Mouse (Mus musculus): ENCODE measurements around the gene Gm11060. TPM values are rescaled to one million over a fixed set of nuclear protein-coding genes. Genes with fewer than 3 reads are reported as not detected.

The Gm11060 gene
- polyA plus RNA-seq, 1 experiment from 2014 or later: not detected

- Histone ChIP-seq H3K27me3 (ENCODE audit: control insufficient read depth, insufficient read depth, low read length) (no peaks in the 10 kb centered on the region), H3K4me1 (ENCODE audit: control insufficient read depth, insufficient read depth, low read length) (peaks cover 7% of the 10 kb centered on the region; the same call in 1 of the 2 replicates), H3K9ac (ENCODE audit: low read depth, low read length) (no peak overlapping the region), H3K4me3 (ENCODE audit: low read length) (no peak overlapping the region), H3K4me2 (replicated peaks; ENCODE audit: low read depth, low read length) (no peak overlapping the region), H3K27ac (ENCODE audit: low read depth, low read length) (no peak overlapping the region), H3K9me3 (ENCODE audit: control insufficient read depth, low read length) (no peaks in the 10 kb centered on the region), H3K36me3 (ENCODE audit: control insufficient read depth, insufficient read depth, low read length) (0 out of 2 replicates have a peak, but pooled peaks cover 3% of the 10 kb centered on the region)
- WGBS: 54% methylated on average over 22 of the region's 22 CpGs
- ATAC-seq (ENCODE audit: low FRiP score, low TSS enrichment): peak; percentile 80
Observed at GRCm38 (mm10) chr2:105097294-105097953, 5.6 kb downstream of the Gm11060 start.

- no peak overlapping the region for H3K27ac ChIP-seq (ENCODE audit: low read depth, low read length)
- H3K4me1 ChIP-seq (ENCODE audit: control insufficient read depth, insufficient read depth, low read length): peaks cover 7% of the 10 kb centered on the region; the same call in 1 of the 2 replicates
- H3K27me3 ChIP-seq (ENCODE audit: control insufficient read depth, insufficient read depth, low read length): no peaks in the 10 kb centered on the region
- no peak for ATAC-seq (ENCODE audit: low FRiP score, low TSS enrichment)
- H3K9me3 ChIP-seq (ENCODE audit: control insufficient read depth, low read length): no peaks in the 10 kb centered on the region
- 86% methylated on average over 7 of the region's 7 CpGs for WGBS
- H3K4me3 ChIP-seq (ENCODE audit: low read length): no peak overlapping the region
- no peak overlapping the region for H3K9ac ChIP-seq (ENCODE audit: low read depth, low read length)
- H3K4me2 ChIP-seq (replicated peaks; ENCODE audit: low read depth, low read length): no peak overlapping the region
- H3K36me3 ChIP-seq (ENCODE audit: control insufficient read depth, insufficient read depth, low read length): 0 out of 2 replicates have a peak, but pooled peaks cover 3% of the 10 kb centered on the region
Observed at GRCm38 (mm10) chr2:105099410-105099809, 7.6 kb downstream of the Gm11060 start.

GRCm38 (mm10) chr2:105100541-105100940, 8.7 kb downstream of the Gm11060 start:
- Histone ChIP-seq H3K27ac (ENCODE audit: low read depth, low read length) (no peak overlapping the region), H3K4me1 (ENCODE audit: control insufficient read depth, insufficient read depth, low read length) (peaks cover 7% of the 10 kb centered on the region; the same call in 1 of the 2 replicates), H3K9ac (ENCODE audit: low read depth, low read length) (no peak overlapping the region), H3K27me3 (ENCODE audit: control insufficient read depth, insufficient read depth, low read length) (no peaks in the 10 kb centered on the region), H3K4me2 (replicated peaks; ENCODE audit: low read depth, low read length) (no peak overlapping the region), H3K4me3 (ENCODE audit: low read length) (no peak overlapping the region), H3K36me3 (ENCODE audit: control insufficient read depth, insufficient read depth, low read length) (0 out of 2 replicates have a peak, but pooled peaks cover 3% of the 10 kb centered on the region), H3K9me3 (ENCODE audit: control insufficient read depth, low read length) (no peaks in the 10 kb centered on the region)
- ATAC-seq (ENCODE audit: low FRiP score, low TSS enrichment): no peak
- WGBS: 32% methylated on average over 7 of the region's 7 CpGs

GRCm38 (mm10) chr2:105108703-105109158, 16.9 kb downstream of the Gm11060 start:
- H3K9me3 ChIP-seq (ENCODE audit: control insufficient read depth, low read length): no peaks in the 10 kb centered on the region
- H3K4me3 ChIP-seq (ENCODE audit: low read length): no peak overlapping the region
- no peaks in the 10 kb centered on the region for H3K27me3 ChIP-seq (ENCODE audit: control insufficient read depth, insufficient read depth, low read length)
- 33% methylated on average over 6 of the region's 6 CpGs for WGBS
- H3K27ac ChIP-seq (ENCODE audit: low read depth, low read length): no peak overlapping the region
- peak; percentile 82 for ATAC-seq (ENCODE audit: low FRiP score, low TSS enrichment)
- peaks cover 11% of the 10 kb centered on the region; the same call in 1 of the 2 replicates for H3K4me1 ChIP-seq (ENCODE audit: control insufficient read depth, insufficient read depth, low read length)
- H3K36me3 ChIP-seq (ENCODE audit: control insufficient read depth, insufficient read depth, low read length): no peaks in the 10 kb centered on the region
- no peak overlapping the region for H3K9ac ChIP-seq (ENCODE audit: low read depth, low read length)
- H3K4me2 ChIP-seq (replicated peaks; ENCODE audit: low read depth, low read length): no peak overlapping the region

- 24% methylated on average over 9 of the region's 9 CpGs for WGBS
- Histone ChIP-seq H3K36me3 (ENCODE audit: control insufficient read depth, insufficient read depth, low read length) (no peaks in the 10 kb centered on the region), H3K27me3 (ENCODE audit: control insufficient read depth, insufficient read depth, low read length) (0 out of 2 replicates have a peak, but pooled peaks cover 2% of the 10 kb centered on the region), H3K9me3 (ENCODE audit: control insufficient read depth, low read length) (no peaks in the 10 kb centered on the region), H3K4me3 (ENCODE audit: low read length) (no peak overlapping the region), H3K4me2 (replicated peaks; ENCODE audit: low read depth, low read length) (no peak overlapping the region), H3K9ac (ENCODE audit: low read depth, low read length) (no peak overlapping the region), H3K4me1 (ENCODE audit: control insufficient read depth, insufficient read depth, low read length) (peaks cover 24% of the 10 kb centered on the region), H3K27ac (ENCODE audit: low read depth, low read length) (no peak overlapping the region)
- no peak for ATAC-seq (ENCODE audit: low FRiP score, low TSS enrichment)
Observed at GRCm38 (mm10) chr2:105114074-105114473, 22.3 kb downstream of the Gm11060 start.

DNA sequence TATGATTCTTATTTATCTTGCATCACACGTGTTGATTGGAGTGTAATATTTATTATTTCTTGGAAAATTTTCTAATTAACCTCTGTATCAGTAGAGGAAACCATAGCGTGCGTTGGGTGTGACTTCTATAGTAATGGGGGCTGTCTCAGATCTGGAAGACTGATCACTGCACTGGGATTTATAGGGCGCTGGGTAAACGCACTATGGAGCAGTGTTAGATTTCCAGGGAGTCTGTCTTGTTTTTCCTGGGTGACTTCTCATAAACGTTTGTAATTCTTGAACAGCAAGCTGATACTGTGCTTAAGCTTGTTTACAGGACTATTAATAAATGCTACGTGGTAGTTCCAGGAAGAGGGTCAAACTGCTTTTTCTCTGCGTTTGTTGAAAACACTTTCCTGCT, 25.9 kb downstream of the Gm11060 start:
- no peaks in the 10 kb centered on the region for H3K36me3 ChIP-seq (ENCODE audit: control insufficient read depth, insufficient read depth, low read length)
- H3K4me2 ChIP-seq (replicated peaks; ENCODE audit: low read depth, low read length): no peak overlapping the region; the same call in 1 of the 2 replicates
- H3K9me3 ChIP-seq (ENCODE audit: control insufficient read depth, low read length): no peaks in the 10 kb centered on the region
- peaks cover 18% of the 10 kb centered on the region for H3K4me1 ChIP-seq (ENCODE audit: control insufficient read depth, insufficient read depth, low read length)
- H3K9ac ChIP-seq (ENCODE audit: low read depth, low read length): no peak overlapping the region
- 0 out of 2 replicates have a peak, but pooled peaks cover 2% of the 10 kb centered on the region for H3K27me3 ChIP-seq (ENCODE audit: control insufficient read depth, insufficient read depth, low read length)
- H3K4me3 ChIP-seq (ENCODE audit: low read length): no peak overlapping the region
- 16% methylated on average over 8 of the region's 8 CpGs for WGBS
- ATAC-seq (ENCODE audit: low FRiP score, low TSS enrichment): peak; percentile 72; the same call in 1 of the 2 replicates
- peak overlapping the region; percentile 3; the same call in 1 of the 2 replicates for H3K27ac ChIP-seq (ENCODE audit: low read depth, low read length)

GRCm38 (mm10) chr2:105122216-105122615, 30.4 kb downstream of the Gm11060 start:
- Histone ChIP-seq H3K9ac (ENCODE audit: low read depth, low read length) (peak overlapping the region; percentile 32; the same call in 1 of the 2 replicates), H3K4me1 (ENCODE audit: control insufficient read depth, insufficient read depth, low read length) (peaks cover 18% of the 10 kb centered on the region), H3K36me3 (ENCODE audit: control insufficient read depth, insufficient read depth, low read length) (no peaks in the 10 kb centered on the region), H3K27me3 (ENCODE audit: control insufficient read depth, insufficient read depth, low read length) (peaks cover 16% of the 10 kb centered on the region; the same call in 1 of the 2 replicates), H3K4me2 (replicated peaks; ENCODE audit: low read depth, low read length) (peak overlapping the region; percentile 19), H3K27ac (ENCODE audit: low read depth, low read length) (no peak overlapping the region), H3K9me3 (ENCODE audit: control insufficient read depth, low read length) (no peaks in the 10 kb centered on the region), H3K4me3 (ENCODE audit: low read length) (no peak overlapping the region)
- no peak for ATAC-seq (ENCODE audit: low FRiP score, low TSS enrichment)
- WGBS: 7% methylated on average over 8 of the region's 8 CpGs

DNA sequence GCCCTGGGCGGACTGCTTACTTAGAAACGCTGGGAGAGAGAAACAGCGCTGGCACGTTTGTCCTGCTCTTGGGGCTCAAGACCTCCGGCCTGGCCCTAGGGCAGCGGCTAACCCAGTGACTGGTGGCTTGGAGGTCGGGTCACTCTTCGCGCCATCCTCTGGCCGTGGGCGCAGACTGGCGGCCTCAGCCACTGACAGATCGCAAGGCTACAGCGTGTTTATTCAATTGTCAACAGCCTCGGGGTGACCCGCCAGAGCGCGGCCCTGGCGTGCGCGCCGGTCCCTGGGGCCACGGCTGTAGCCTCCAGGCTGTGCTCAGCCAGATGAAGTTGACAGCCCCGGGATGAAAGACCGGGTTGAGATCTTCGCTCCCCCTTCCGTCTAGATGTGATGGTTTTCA, 31.1 kb downstream of the Gm11060 start:
- Histone ChIP-seq H3K4me1 (ENCODE audit: control insufficient read depth, insufficient read depth, low read length) (peaks cover 16% of the 10 kb centered on the region), H3K27ac (ENCODE audit: low read depth, low read length) (peak overlapping the region; percentile 57; the same call in 1 of the 2 replicates), H3K4me2 (replicated peaks; ENCODE audit: low read depth, low read length) (peak overlapping the region; percentile 59), H3K36me3 (ENCODE audit: control insufficient read depth, insufficient read depth, low read length) (no peaks in the 10 kb centered on the region), H3K9me3 (ENCODE audit: control insufficient read depth, low read length) (no peaks in the 10 kb centered on the region), H3K4me3 (ENCODE audit: low read length) (peak overlapping the region; percentile 80), H3K27me3 (ENCODE audit: control insufficient read depth, insufficient read depth, low read length) (peaks cover 17% of the 10 kb centered on the region; the same call in 1 of the 2 replicates), H3K9ac (ENCODE audit: low read depth, low read length) (peak overlapping the region; percentile 97)
- ATAC-seq (ENCODE audit: low FRiP score, low TSS enrichment): no peak
- under 1% methylated on average over 27 of the region's 27 CpGs for WGBS

DNA sequence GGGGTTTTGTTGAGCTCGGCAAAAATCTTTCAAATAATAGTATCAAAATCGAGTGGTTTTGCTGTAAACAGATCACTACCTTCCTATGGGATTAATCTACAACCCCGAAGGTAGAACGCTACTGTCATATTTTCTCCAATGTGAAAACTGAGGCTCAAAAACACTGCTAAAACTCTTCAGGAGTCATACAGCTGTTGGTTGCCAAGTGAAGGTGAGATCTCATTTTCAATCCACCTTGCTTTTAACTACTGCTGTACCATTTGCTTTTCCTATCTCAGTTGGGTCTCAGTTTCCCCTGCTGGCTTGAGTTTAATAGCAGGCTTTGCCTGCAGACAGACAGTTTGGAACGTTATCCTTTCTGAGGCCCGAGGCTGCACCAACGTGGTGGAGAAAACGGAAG, 31.6 kb downstream of the Gm11060 start:
- Histone ChIP-seq H3K27ac (ENCODE audit: low read depth, low read length) (peak overlapping the region; percentile 57; the same call in 1 of the 2 replicates), H3K4me2 (replicated peaks; ENCODE audit: low read depth, low read length) (peak overlapping the region; percentile 59), H3K9ac (ENCODE audit: low read depth, low read length) (peak overlapping the region; percentile 97; the same call in 1 of the 2 replicates), H3K27me3 (ENCODE audit: control insufficient read depth, insufficient read depth, low read length) (peaks cover 17% of the 10 kb centered on the region; the same call in 1 of the 2 replicates), H3K4me3 (ENCODE audit: low read length) (peak overlapping the region; percentile 80), H3K36me3 (ENCODE audit: control insufficient read depth, insufficient read depth, low read length) (no peaks in the 10 kb centered on the region), H3K4me1 (ENCODE audit: control insufficient read depth, insufficient read depth, low read length) (peaks cover 13% of the 10 kb centered on the region), H3K9me3 (ENCODE audit: control insufficient read depth, low read length) (no peaks in the 10 kb centered on the region)
- no peak for ATAC-seq (ENCODE audit: low FRiP score, low TSS enrichment)
- 9% methylated on average over 8 of the region's 8 CpGs for WGBS
